Mouse (Mus musculus): ENCODE data around the gene Ccdc150. TPM values are rescaled to one million over a fixed set of nuclear protein-coding genes. Genes with fewer than 3 reads are reported as not detected.

Ccdc150 gene
- total and polyA plus RNA-seq, 3 experiments, result 0.55 to 2.0 TPM; not detected in 1

DNA sequence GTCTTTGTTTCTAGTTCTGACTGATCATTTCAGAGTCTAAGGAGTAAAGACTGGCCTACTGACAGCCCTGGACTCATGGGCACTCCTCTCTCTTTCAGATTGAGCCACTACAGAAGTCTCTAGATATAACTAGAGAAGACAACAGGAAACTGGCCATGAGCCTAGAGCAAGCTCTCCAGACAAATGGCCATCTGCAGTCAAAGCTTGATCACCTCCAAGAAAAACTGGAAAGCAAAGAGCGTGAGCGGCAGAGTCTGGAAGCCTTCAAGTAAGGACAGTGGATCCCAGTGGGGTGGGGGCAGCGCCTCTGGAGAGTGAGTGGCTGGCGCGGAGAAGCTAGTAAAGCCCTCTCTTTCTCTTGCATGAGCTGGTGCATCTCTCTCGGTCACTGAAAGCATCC is 106.1 kb downstream of the Ccdc150 start:
- Histone ChIP-seq H3K27me3 (ENCODE audit: insufficient read depth, low read length) (peaks cover 2% of the 10 kb centered on the region; the same call in 1 of the 2 replicates), H3K36me3 (replicated peaks) (no peaks in the 10 kb centered on the region), H3K4me1 (ENCODE audit: insufficient read depth, low read depth, low read length) (no peaks in the 10 kb centered on the region), H3K9me3 (replicated peaks) (no peaks in the 10 kb centered on the region), H3K4me3 (ENCODE audit: low read depth, low read length) (no peak overlapping the region)
- ATAC-seq (ENCODE audit: extremely low read depth, insufficient number of reproducible peaks, low FRiP score, poor library complexity, severe bottlenecking) (no peak), DNase-seq (ENCODE audit: low spot score) (no peak)
- TF ChIP-seq GATA1 (IDR thresholded peaks at IDR 0.05; ENCODE audit: borderline replicate concordance, low read length) (no peak), GATA2 (IDR thresholded peaks at IDR 0.05; ENCODE audit: borderline replicate concordance, low read depth, low read length) (no peak), POLR2AphosphoS5 (IDR thresholded peaks at IDR 0.05; ENCODE audit: insufficient replicate concordance, low read depth, low read length) (no peak), CTCF (IDR thresholded peaks at IDR 0.05; ENCODE audit: low read depth, low read length) (no peak), TAL1 (conservative IDR thresholded peaks at IDR 0.05; ENCODE audit: low read depth, low read length) (no peak)

DNA sequence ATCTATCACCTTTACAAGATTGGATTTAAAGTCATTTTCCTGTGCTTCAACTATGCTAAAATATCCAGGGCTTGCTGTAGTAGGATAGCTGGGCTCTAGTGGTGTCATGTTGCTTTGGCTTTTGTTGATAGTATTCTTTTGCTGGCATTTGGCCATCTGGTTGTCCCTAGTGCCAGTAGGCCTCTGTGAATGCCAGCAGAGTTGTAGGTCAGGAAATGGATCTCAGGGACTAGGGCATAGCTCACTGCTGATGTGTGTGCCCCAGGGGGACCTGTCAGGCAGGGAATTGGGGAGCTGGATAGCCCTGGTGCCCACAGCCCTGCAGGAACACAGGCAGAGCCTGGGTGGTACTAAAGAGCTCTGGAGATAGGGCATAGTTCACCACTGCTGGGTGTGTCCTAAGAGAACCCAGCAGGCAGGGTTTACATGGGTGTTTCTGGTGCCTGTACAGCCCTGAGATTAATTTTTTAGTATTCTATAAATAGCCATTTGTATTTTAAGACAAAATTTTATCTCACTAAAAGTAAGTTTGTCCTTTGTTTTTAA is 127.1 kb downstream of the Ccdc150 start:
- Histone ChIP-seq H3K4me1 (ENCODE audit: insufficient read depth, low read depth, low read length) (no peaks in the 10 kb centered on the region), H3K27me3 (ENCODE audit: insufficient read depth, low read length) (no peaks in the 10 kb centered on the region), H3K4me3 (ENCODE audit: low read depth, low read length) (no peak overlapping the region), H3K9me3 (replicated peaks) (no peaks in the 10 kb centered on the region), H3K36me3 (replicated peaks) (peaks cover 10% of the 10 kb centered on the region)
- no peak for DNase-seq (ENCODE audit: low spot score)
- no peak for TF ChIP-seq POLR2AphosphoS5 (IDR thresholded peaks at IDR 0.05; ENCODE audit: insufficient replicate concordance, low read depth, low read length)
- TF ChIP-seq CTCF (IDR thresholded peaks at IDR 0.05; ENCODE audit: low read depth, low read length), result no peak
- TF ChIP-seq GATA2 (IDR thresholded peaks at IDR 0.05; ENCODE audit: borderline replicate concordance, low read depth, low read length), result no peak
- no peak for TF ChIP-seq TAL1 (conservative IDR thresholded peaks at IDR 0.05; ENCODE audit: low read depth, low read length)
- TF ChIP-seq GATA1 (IDR thresholded peaks at IDR 0.05; ENCODE audit: borderline replicate concordance, low read length), result no peak
- ATAC-seq (ENCODE audit: extremely low read depth, insufficient number of reproducible peaks, low FRiP score, poor library complexity, severe bottlenecking), result no peak

DNA sequence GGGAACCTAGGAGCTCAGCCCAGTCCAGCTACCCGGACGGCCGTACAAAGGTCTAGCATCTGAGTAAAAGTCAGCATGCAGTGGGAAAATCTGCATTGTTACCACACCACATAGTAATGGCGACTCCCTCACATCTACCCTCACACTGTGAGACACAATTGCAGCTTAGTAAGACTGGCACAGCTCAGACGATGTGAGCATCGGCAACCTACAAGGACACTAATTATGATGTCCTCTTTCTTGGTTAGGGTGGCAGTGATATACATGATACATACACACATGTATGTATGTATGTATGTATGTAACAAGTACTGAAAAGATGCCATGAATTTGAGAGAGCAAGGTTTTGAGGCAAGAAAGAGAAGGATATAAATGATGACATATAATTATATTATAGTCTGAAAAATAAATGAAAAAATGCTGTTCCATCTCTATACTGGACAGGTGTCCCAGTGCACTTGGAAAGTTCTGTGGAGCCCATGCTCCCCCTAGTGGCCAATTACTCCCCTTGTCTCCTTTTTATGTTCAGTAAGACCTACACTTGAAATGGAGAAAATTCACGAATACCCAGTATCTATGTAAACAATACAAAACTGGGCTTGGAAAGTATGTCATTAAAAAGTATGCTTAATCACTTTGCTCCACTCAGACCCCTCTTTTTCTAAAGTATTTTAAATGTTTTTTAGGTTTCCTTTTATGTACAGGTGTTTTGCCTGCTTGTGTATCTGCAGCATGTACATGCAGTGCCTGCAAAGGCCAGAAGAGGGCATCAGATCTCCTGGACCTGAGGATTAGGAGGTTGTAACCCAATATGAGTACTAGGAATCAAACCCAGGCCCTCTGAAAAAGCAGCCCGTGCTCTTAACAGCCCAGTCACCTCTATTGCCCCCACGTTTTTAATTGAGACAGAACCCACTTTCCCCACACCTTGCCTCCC is 130.8 kb downstream of the Ccdc150 start:
- ATAC-seq (ENCODE audit: extremely low read depth, insufficient number of reproducible peaks, low FRiP score, poor library complexity, severe bottlenecking), result peak; percentile 42; the same call in 1 of the 2 replicates
- peak; percentile 30 for DNase-seq (ENCODE audit: low spot score)
- no peaks in the 10 kb centered on the region for H3K27me3 ChIP-seq (ENCODE audit: insufficient read depth, low read length)
- peaks cover 15% of the 10 kb centered on the region for H3K36me3 ChIP-seq (replicated peaks)
- no peaks in the 10 kb centered on the region for H3K4me1 ChIP-seq (ENCODE audit: insufficient read depth, low read depth, low read length)
- TF ChIP-seq POLR2AphosphoS5 (IDR thresholded peaks at IDR 0.05; ENCODE audit: insufficient replicate concordance, low read depth, low read length) (no peak), GATA2 (IDR thresholded peaks at IDR 0.05; ENCODE audit: borderline replicate concordance, low read depth, low read length) (no peak), GATA1 (IDR thresholded peaks at IDR 0.05; ENCODE audit: borderline replicate concordance, low read length) (no peak), TAL1 (conservative IDR thresholded peaks at IDR 0.05; ENCODE audit: low read depth, low read length) (no peak), CTCF (IDR thresholded peaks at IDR 0.05; ENCODE audit: low read depth, low read length) (peak; percentile 18; the same call in 1 of the 2 replicates)
- no peak overlapping the region for H3K4me3 ChIP-seq (ENCODE audit: low read depth, low read length)
- H3K9me3 ChIP-seq (replicated peaks), result no peaks in the 10 kb centered on the region

DNA sequence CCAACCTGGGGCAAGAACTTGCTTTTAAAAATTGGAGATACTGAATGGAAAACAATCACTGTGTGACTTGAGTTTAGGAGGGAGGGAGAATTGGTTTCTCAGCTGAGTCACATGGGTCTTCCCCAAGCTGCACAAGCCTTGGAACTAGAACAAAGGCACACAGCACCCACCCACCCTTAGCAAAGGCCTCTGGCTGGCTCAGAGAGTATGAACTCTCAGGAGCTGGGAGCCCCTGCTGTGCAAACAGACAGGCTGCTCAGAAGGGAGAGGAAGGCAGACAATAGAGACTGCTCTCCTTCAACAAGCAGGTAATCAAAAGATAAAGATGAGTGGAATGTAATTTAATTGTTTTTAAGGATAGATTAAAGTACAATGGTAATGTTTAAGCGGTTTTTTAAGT is 133.7 kb downstream of the Ccdc150 start:
- no peak overlapping the region for H3K4me3 ChIP-seq (ENCODE audit: low read depth, low read length)
- no peak for TF ChIP-seq GATA1 (IDR thresholded peaks at IDR 0.05; ENCODE audit: borderline replicate concordance, low read length)
- TF ChIP-seq POLR2AphosphoS5 (IDR thresholded peaks at IDR 0.05; ENCODE audit: insufficient replicate concordance, low read depth, low read length), result no peak
- no peak for TF ChIP-seq GATA2 (IDR thresholded peaks at IDR 0.05; ENCODE audit: borderline replicate concordance, low read depth, low read length)
- no peak for TF ChIP-seq TAL1 (conservative IDR thresholded peaks at IDR 0.05; ENCODE audit: low read depth, low read length)
- TF ChIP-seq CTCF (IDR thresholded peaks at IDR 0.05; ENCODE audit: low read depth, low read length), result no peak
- no peaks in the 10 kb centered on the region for H3K4me1 ChIP-seq (ENCODE audit: insufficient read depth, low read depth, low read length)
- H3K27me3 ChIP-seq (ENCODE audit: insufficient read depth, low read length), result no peaks in the 10 kb centered on the region
- no peaks in the 10 kb centered on the region for H3K9me3 ChIP-seq (replicated peaks)
- ATAC-seq (ENCODE audit: extremely low read depth, insufficient number of reproducible peaks, low FRiP score, poor library complexity, severe bottlenecking) (no peak), DNase-seq (ENCODE audit: low spot score) (no peak)
- H3K36me3 ChIP-seq (replicated peaks), result peaks cover 22% of the 10 kb centered on the region

DNA sequence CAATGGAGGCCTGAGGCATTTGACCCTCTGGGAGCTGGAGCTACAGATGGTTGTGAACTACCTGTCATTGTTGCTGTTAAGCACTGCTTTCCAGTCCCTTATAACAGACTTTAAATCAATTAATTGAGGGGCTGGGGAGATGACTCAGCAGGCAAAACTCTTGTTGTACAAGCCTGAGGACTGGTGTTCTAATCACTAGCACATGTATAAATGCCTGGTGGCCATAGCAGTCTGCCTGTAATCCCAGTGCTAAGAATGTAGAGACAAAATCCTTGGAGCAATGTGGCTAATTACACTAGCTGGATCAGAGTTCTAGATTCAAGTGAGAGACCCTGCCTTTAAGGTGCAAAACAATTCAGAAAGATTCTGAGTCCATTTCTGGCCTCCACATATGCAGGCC is 152.3 kb downstream of the Ccdc150 start:
- TF ChIP-seq GATA1 (IDR thresholded peaks at IDR 0.05; ENCODE audit: borderline replicate concordance, low read length), result no peak
- TF ChIP-seq CTCF (IDR thresholded peaks at IDR 0.05; ENCODE audit: low read depth, low read length), result no peak
- no peak for TF ChIP-seq TAL1 (conservative IDR thresholded peaks at IDR 0.05; ENCODE audit: low read depth, low read length)
- TF ChIP-seq GATA2 (IDR thresholded peaks at IDR 0.05; ENCODE audit: borderline replicate concordance, low read depth, low read length), result no peak
- TF ChIP-seq POLR2AphosphoS5 (IDR thresholded peaks at IDR 0.05; ENCODE audit: insufficient replicate concordance, low read depth, low read length), result no peak
- Histone ChIP-seq H3K4me1 (ENCODE audit: insufficient read depth, low read depth, low read length) (no peaks in the 10 kb centered on the region), H3K27me3 (ENCODE audit: insufficient read depth, low read length) (no peaks in the 10 kb centered on the region), H3K4me3 (ENCODE audit: low read depth, low read length) (no peak overlapping the region), H3K36me3 (replicated peaks) (peaks cover 75% of the 10 kb centered on the region), H3K9me3 (replicated peaks) (no peaks in the 10 kb centered on the region)
- ATAC-seq (ENCODE audit: extremely low read depth, insufficient number of reproducible peaks, low FRiP score, poor library complexity, severe bottlenecking) (no peak), DNase-seq (ENCODE audit: low spot score) (no peak)

Other genes with a start within 250 kb of the Ccdc150 start
- not detected in 2 replicates for gene Hecw2, start 55.5 kb upstream of the Ccdc150 start, total RNA-seq (2014; fragmentation: Nextera tagmentation)
- gene Hecw2, start 55.5 kb upstream of the Ccdc150 start, total RNA-seq (2017), result 0.17 and 0.27 TPM in 2 replicates
- gene Hecw2, start 55.5 kb upstream of the Ccdc150 start, polyA plus RNA-seq (2012), result not detected in 2 replicates
- 48.6 and 53.1 TPM in 2 replicates for gene Gtf3c3, start 188.3 kb downstream of the Ccdc150 start, total RNA-seq (2014; fragmentation: Nextera tagmentation)
- gene Gtf3c3, start 188.3 kb downstream of the Ccdc150 start, total RNA-seq (2017), result 67.1 and 77.9 TPM in 2 replicates
- gene Gtf3c3, start 188.3 kb downstream of the Ccdc150 start, polyA plus RNA-seq (2012), result 1.5 and 2.7 TPM in 2 replicates

Measured in G1E (cell line).